Mouse (Mus musculus) myocyte (in vitro differentiated cells): ENCODE results near the gene Smtn.

Experiments
- E2F4 ChIP-seq: IDR thresholded peaks from one replicate; pipeline ENCODE4 v1.6.1; 2011; ENCODE audit warnings: mild to moderate bottlenecking, control low read depth, moderate library complexity; ENCODE audit not compliant: insufficient read depth
- MAX ChIP-seq: IDR thresholded peaks from one replicate; pipeline ENCODE4 v1.6.1; 2011; ENCODE audit warnings: low read depth, mild to moderate bottlenecking, control low read depth
- MYOD1 ChIP-seq, 3 experiments: IDR thresholded peaks; one replicate each; pipeline ENCODE4 v1.6.1; 2011; ENCODE audit warnings: control low read depth in 2 of 3, low read depth in 2 of 3, mild to moderate bottlenecking in 2 of 3, moderate library complexity in 1 of 3; ENCODE audit not compliant: insufficient read length in 2 of 3, control insufficient read depth in 1 of 3
- POLR2A ChIP-seq: IDR thresholded peaks from one replicate; pipeline ENCODE4 v1.6.1; 2011; ENCODE audit warnings: low read depth, mild to moderate bottlenecking, control low read depth, moderate library complexity; ENCODE audit not compliant: insufficient read length
- POLR2AphosphoS2 ChIP-seq: IDR thresholded peaks from one replicate; pipeline ENCODE4 v1.6.1; 2011; ENCODE audit warnings: low read depth, control low read depth; ENCODE audit not compliant: insufficient read length
- USF1 ChIP-seq: IDR thresholded peaks from one replicate; pipeline ENCODE4 v1.6.1; 2011; ENCODE audit warnings: low read depth, mild to moderate bottlenecking, control low read depth, moderate library complexity

DNA sequence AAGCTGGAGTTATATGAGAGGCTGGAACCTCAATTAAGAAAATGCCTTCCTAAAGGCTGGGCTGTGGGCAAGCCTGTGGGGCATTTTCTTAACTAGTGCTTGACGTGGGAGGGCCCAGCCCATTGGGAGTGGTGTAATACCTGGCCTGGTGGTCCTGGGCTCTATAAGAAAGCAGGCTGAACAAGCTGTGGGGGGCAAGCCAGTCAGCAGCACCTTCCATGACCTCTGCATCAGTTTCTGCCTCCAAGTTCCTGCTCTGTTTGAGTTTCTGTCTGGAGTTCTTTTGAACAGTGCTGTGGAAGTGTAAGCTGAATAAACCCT lies 5.8 kb upstream of the Smtn start:
- TF ChIP-seq MAX, result no peak
- no peak for TF ChIP-seq USF1
- no peak for TF ChIP-seq POLR2A
- no peak for TF ChIP-seq E2F4
- no peak for TF ChIP-seq POLR2AphosphoS2
- TF ChIP-seq MYOD1 (IDR thresholded peaks at IDR 0.05; ENCODE audit: control insufficient read depth in 1 of 3, insufficient read length in 2 of 3, low read depth in 2 of 3), result no peak
